Mouse (Mus musculus): Measurements from ENCODE around the gene Ppp1r2.

GRCm38 (mm10) chr16:31290281-31290680 is 15.2 kb upstream of the Ppp1r2 start:
- TF ChIP-seq CTCF (conservative IDR thresholded peaks at IDR 0.05; ENCODE audit: low read length) (no peak), POU5F1 (IDR thresholded peaks at IDR 0.05; ENCODE audit: borderline replicate concordance, low read length) (no peak)

All from E14TG2a.4 (cell line).